Mouse (Mus musculus) kidney, postnatal 0 days (tissue): Measurements from ENCODE around the gene Amer3. TPM values are rescaled to one million over a fixed set of nuclear protein-coding genes. Genes with fewer than 3 reads are reported as not detected.

Source experiments
- ATAC-seq: fragments of 200-750 bp; cut with Nextera tagmentation; replicated peaks from 2 replicates; pipeline ENCODE4 v1.8.0; 2017; ENCODE audit warnings: low read depth, moderate number of reproducible peaks, moderate TSS enrichment, moderate library complexity; ENCODE audit not compliant: low FRiP score
- DNase-seq: peaks from one replicate; pipeline ENCODE4 v3.0.0-alpha.2; 2016; ENCODE audit warnings: low spot score
- H3K27ac ChIP-seq: fragments of 300-500 bp; sonication (generic); 2 replicates; pipeline ENCODE4 v1.5.1; 2014; ENCODE audit warnings: mild to moderate bottlenecking
- H3K27me3 ChIP-seq: fragments of 300-500 bp; sonication (generic); 2 replicates; pipeline ENCODE4 v1.6.1; 2014; ENCODE audit warnings: low read length, mixed read lengths; ENCODE audit not compliant: insufficient read depth
- H3K36me3 ChIP-seq: fragments of 300-500 bp; sonication (generic); 2 replicates; pipeline ENCODE4 v1.6.1; 2014; ENCODE audit warnings: low read length, mixed read lengths; ENCODE audit not compliant: insufficient read depth
- H3K4me1 ChIP-seq: fragments of 300-500 bp; sonication (generic); replicated peaks from 2 replicates; pipeline ENCODE4 v1.6.1; 2014; ENCODE audit warnings: antibody characterized with exemption, low read length, mixed read lengths; ENCODE audit not compliant: insufficient read depth
- H3K4me2 ChIP-seq: fragments of 300-500 bp; sonication (generic); 2 replicates; pipeline ENCODE4 v1.6.1; 2014; ENCODE audit warnings: mild to moderate bottlenecking, low read length, moderate library complexity, mixed read lengths
- H3K4me3 ChIP-seq: fragments of 300-500 bp; sonication (generic); replicated peaks from 2 replicates; pipeline ENCODE4 v1.5.1; 2014; ENCODE audit warnings: low read depth, low read length
- H3K9ac ChIP-seq: fragments of 300-500 bp; sonication (generic); 2 replicates; pipeline ENCODE4 v1.6.1; 2014; ENCODE audit warnings: low read depth, low read length
- H3K9me3 ChIP-seq: fragments of 300-500 bp; sonication (generic); replicated peaks from 2 replicates; pipeline ENCODE4 v1.6.1; 2016; ENCODE audit warnings: low read length, inconsistent platforms, mixed read lengths
- CTCF ChIP-seq: IDR thresholded peaks from 2 replicates; pipeline ENCODE4 v1.5.1; 2016; ENCODE audit warnings: antibody characterized with exemption, low read depth, mild to moderate bottlenecking, moderate library complexity
- WGBS: fragments of 180-500 bp; shearing (Covaris S2); extraction: QIAGEN DNeasy Blood & Tissue Kit; methylation state at CpG from one replicate; pipeline ENCODE4 v1.1.7; 2014; 5-methylcytosine and 5-hydroxymethylcytosine counted together
- polyA plus RNA-seq: library from polyadenylated mRNA; unstranded; fragments of >200 nt; fragmentation: Nextera tagmentation; extraction: Ambion mirVana; gene quantifications from 2 replicates; pipeline ENCODE4 v1.2.1, GENCODE M21; 2015

Amer3 gene
- polyA plus RNA-seq, 1 experiment from 2014 or later: not detected

- Histone ChIP-seq H3K4me3 (no peak overlapping the region), H3K9ac (no peak overlapping the region), H3K36me3 (no peaks in the 10 kb centered on the region), H3K27me3 (no peaks in the 10 kb centered on the region), H3K4me2 (no peak overlapping the region), H3K4me1 (no peaks in the 10 kb centered on the region), H3K27ac (no peak overlapping the region), H3K9me3 (no peaks in the 10 kb centered on the region)
- 86% methylated on average over 18 of the region's 18 CpGs for WGBS
- no peak for ATAC-seq
- TF ChIP-seq CTCF: no peak
- no peak for DNase-seq
Observed at GRCm38 (mm10) chr1:34635711-34636110, 56.3 kb downstream of the Amer3 start.

Other genes starting within 250 kb of the Amer3 start
- gene Ccdc115, start 140.0 kb upstream of the Amer3 start, polyA plus RNA-seq: 42.7 and 42.8 TPM in 2 replicates
- 74.9 and 80.9 TPM in 2 replicates for gene Imp4, start 139.8 kb upstream of the Amer3 start, polyA plus RNA-seq
- 29.0 and 33.9 TPM in 2 replicates for gene Ptpn18, start 119.9 kb upstream of the Amer3 start, polyA plus RNA-seq
- not detected in 2 replicates for gene Prss39, start 81.2 kb upstream of the Amer3 start, polyA plus RNA-seq
- gene Cfc1, start 44.0 kb upstream of the Amer3 start, polyA plus RNA-seq: 0.13 and 0.14 TPM in 2 replicates
- gene Prss40, start 18.7 kb upstream of the Amer3 start, polyA plus RNA-seq: not detected in 2 replicates